Mouse (Mus musculus): ENCODE data around the gene Fan1.

- no peak for TF ChIP-seq CTCF (IDR thresholded peaks at IDR 0.05; ENCODE audit: control insufficient read depth, insufficient read depth, insufficient read length)
- no peak for TF ChIP-seq MAX (IDR thresholded peaks at IDR 0.05)
- TF ChIP-seq USF1 (IDR thresholded peaks at IDR 0.05; ENCODE audit: low read depth) = no peak
- no peak for TF ChIP-seq CEBPB (IDR thresholded peaks at IDR 0.05; ENCODE audit: low read depth)
- no peak for TF ChIP-seq MYOD1 (IDR thresholded peaks at IDR 0.05; ENCODE audit: control insufficient read depth, insufficient read length, low read depth)
- no peak for TF ChIP-seq MYOG (IDR thresholded peaks at IDR 0.05; ENCODE audit: control insufficient read depth, extremely low read depth, insufficient read length)
- TF ChIP-seq FOSL1 (IDR thresholded peaks at IDR 0.05; ENCODE audit: insufficient read depth, low read length, poor library complexity, severe bottlenecking) = no peak
Observed at GRCm38 (mm10) chr7:64310241-64310640, 63.7 kb downstream of the Fan1 start.

Measured in C2C12 (cell line).